Mouse (Mus musculus) myocyte (in vitro differentiated cells): ENCODE measurements around the gene Eomes.

ENCODE experiments used
- E2F4 ChIP-seq: IDR thresholded peaks from one replicate; pipeline ENCODE4 v1.6.1; 2011; ENCODE audit warnings: mild to moderate bottlenecking, control low read depth, moderate library complexity; ENCODE audit not compliant: insufficient read depth
- POLR2A ChIP-seq: IDR thresholded peaks from one replicate; pipeline ENCODE4 v1.6.1; 2011; ENCODE audit warnings: low read depth, mild to moderate bottlenecking, control low read depth, moderate library complexity; ENCODE audit not compliant: insufficient read length
- REST ChIP-seq: IDR thresholded peaks from one replicate; pipeline ENCODE4 v1.6.1; 2011; ENCODE audit warnings: mild to moderate bottlenecking, control low read depth, moderate library complexity; ENCODE audit not compliant: insufficient read depth, insufficient read length
- USF1 ChIP-seq: IDR thresholded peaks from one replicate; pipeline ENCODE4 v1.6.1; 2011; ENCODE audit warnings: low read depth, mild to moderate bottlenecking, control low read depth, moderate library complexity

GRCm38 (mm10) chr9:118482210-118482609, 4.2 kb downstream of the Eomes start:
- TF ChIP-seq POLR2A: no peak
- no peak for TF ChIP-seq E2F4
- no peak for TF ChIP-seq REST
- TF ChIP-seq USF1: no peak
